Mouse (Mus musculus) gastrocnemius, adult 18-20 months (tissue): ENCODE measurements around the gene E130308A19Rik. TPM values are rescaled to one million over a fixed set of nuclear protein-coding genes. Genes with fewer than 3 reads are reported as not detected.
A peak's percentile ranks its signal among the peaks of the same experiment; 100 is the strongest.

Source experiments
- DNase-seq: peaks from one replicate; pipeline ENCODE4 v3.0.0; 2021; ENCODE audit warnings: low spot score
- total RNA-seq, 2 experiments: library from RNA; stranded (reverse); gene quantifications; 2 replicates each; pipeline ENCODE4 v1.2.3; 2021

Gene E130308A19Rik
- total RNA-seq, 2 experiments from 2014 or later: 4.9 to 6.9 TPM

- no peak for DNase-seq
Measured at GRCm38 (mm10) chr4:59634532-59634931, 8.5 kb downstream of the E130308A19Rik start.

- no peak for DNase-seq
Measured at GRCm38 (mm10) chr4:59639163-59639562, 13.2 kb downstream of the E130308A19Rik start.

GRCm38 (mm10) chr4:59640720-59641119 is 14.7 kb downstream of the E130308A19Rik start:
- DNase-seq: no peak

- DNase-seq: no peak
Measured at GRCm38 (mm10) chr4:59642039-59642438, 16.0 kb downstream of the E130308A19Rik start.

- no peak for DNase-seq
Measured at GRCm38 (mm10) chr4:59642657-59643056, 16.6 kb downstream of the E130308A19Rik start.

- DNase-seq: no peak
Measured at GRCm38 (mm10) chr4:59644431-59644830, 18.4 kb downstream of the E130308A19Rik start.

GRCm38 (mm10) chr4:59644992-59645391 is 19.0 kb downstream of the E130308A19Rik start:
- DNase-seq: no peak

GRCm38 (mm10) chr4:59645610-59646009 is 19.6 kb downstream of the E130308A19Rik start:
- no peak for DNase-seq

GRCm38 (mm10) chr4:59646020-59646696 is 20.1 kb downstream of the E130308A19Rik start:
- DNase-seq: no peak

- no peak for DNase-seq
Measured at GRCm38 (mm10) chr4:59649119-59649518, 23.1 kb downstream of the E130308A19Rik start.

- DNase-seq: no peak
Measured at GRCm38 (mm10) chr4:59652166-59652681, 26.2 kb downstream of the E130308A19Rik start.

- no peak for DNase-seq
Measured at GRCm38 (mm10) chr4:59656061-59656642, 30.1 kb downstream of the E130308A19Rik start.

- no peak for DNase-seq
Measured at GRCm38 (mm10) chr4:59662163-59662562, 36.2 kb downstream of the E130308A19Rik start.

GRCm38 (mm10) chr4:59663451-59663850 is 37.4 kb downstream of the E130308A19Rik start:
- no peak for DNase-seq

GRCm38 (mm10) chr4:59666550-59667317 is 40.7 kb downstream of the E130308A19Rik start:
- no peak for DNase-seq

- no peak for DNase-seq
Measured at GRCm38 (mm10) chr4:59668050-59668449, 42.0 kb downstream of the E130308A19Rik start.

GRCm38 (mm10) chr4:59669131-59669530 is 43.1 kb downstream of the E130308A19Rik start:
- no peak for DNase-seq

GRCm38 (mm10) chr4:59670015-59670414 is 44.0 kb downstream of the E130308A19Rik start:
- DNase-seq: peak; percentile 45

- no peak for DNase-seq
Measured at GRCm38 (mm10) chr4:59673423-59674117, 47.6 kb downstream of the E130308A19Rik start.

- no peak for DNase-seq
Measured at GRCm38 (mm10) chr4:59674929-59675679, 49.1 kb downstream of the E130308A19Rik start.

GRCm38 (mm10) chr4:59675699-59676098 is 49.7 kb downstream of the E130308A19Rik start:
- DNase-seq: no peak
